Mouse (Mus musculus) cortical plate, adult 2 months (tissue): ENCODE measurements around the gene Jazf1.

Experiments
- CTCF ChIP-seq: fragments of 200-500 bp; IDR thresholded peaks from 2 replicates; pipeline ENCODE4 v1.5.1; 2011; ENCODE audit warnings: mild to moderate bottlenecking, control low read depth, low read length; ENCODE audit not compliant: insufficient read depth; ENCODE audit errors: extremely low read depth
- POLR2A ChIP-seq: fragments of 200-500 bp; IDR thresholded peaks from 2 replicates; pipeline ENCODE4 v1.6.1; 2011; ENCODE audit warnings: mild to moderate bottlenecking, low read length, control low read depth; ENCODE audit not compliant: insufficient read depth; ENCODE audit errors: extremely low read depth

- TF ChIP-seq CTCF (no peak), POLR2A (no peak)
These were observed 102.4 kb downstream of the Jazf1 start for GRCm38 (mm10) chr6:52966001-52966400.
